Mouse (Mus musculus): Measurements from ENCODE around the gene Olfr313.
"Not testable (repeated sequence)": the region's sequence is repeated elsewhere in the genome, so short reads cannot be mapped to it uniquely, and the experiment has no call there.

Olfr313 gene

GRCm38 (mm10) chr11:58814700-58815099, at the start of gene Olfr313:
Olfr313 (plus strand) TSS chr11:58815000.
- DNase-seq (ENCODE audit: low read depth): not testable (repeated sequence)

DNA sequence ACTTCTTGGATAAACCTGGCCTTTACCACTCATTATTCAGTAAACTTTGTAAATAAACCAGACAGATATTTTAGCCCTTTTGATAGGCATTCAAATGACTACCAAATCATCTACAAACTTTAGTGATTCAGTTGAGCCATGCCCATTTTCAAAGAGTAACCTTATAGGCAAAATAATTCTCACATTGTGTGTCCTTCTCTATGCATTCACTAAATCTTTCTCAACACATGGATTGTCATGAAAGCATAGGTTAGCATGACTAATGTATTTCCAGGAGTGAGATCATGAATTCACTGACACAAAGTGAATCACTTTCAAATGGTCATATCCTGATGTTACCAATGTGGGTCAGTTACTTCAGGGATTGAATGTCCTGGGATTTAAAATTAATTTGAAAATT, 41.9 kb upstream of the Olfr313 start, which contains the start of gene Olfr315:
TSS of gene Olfr315 (plus strand) at position 301 of the 400 bp plus-strand sequence.
- DNase-seq (ENCODE audit: low read depth): no peak

DNA sequence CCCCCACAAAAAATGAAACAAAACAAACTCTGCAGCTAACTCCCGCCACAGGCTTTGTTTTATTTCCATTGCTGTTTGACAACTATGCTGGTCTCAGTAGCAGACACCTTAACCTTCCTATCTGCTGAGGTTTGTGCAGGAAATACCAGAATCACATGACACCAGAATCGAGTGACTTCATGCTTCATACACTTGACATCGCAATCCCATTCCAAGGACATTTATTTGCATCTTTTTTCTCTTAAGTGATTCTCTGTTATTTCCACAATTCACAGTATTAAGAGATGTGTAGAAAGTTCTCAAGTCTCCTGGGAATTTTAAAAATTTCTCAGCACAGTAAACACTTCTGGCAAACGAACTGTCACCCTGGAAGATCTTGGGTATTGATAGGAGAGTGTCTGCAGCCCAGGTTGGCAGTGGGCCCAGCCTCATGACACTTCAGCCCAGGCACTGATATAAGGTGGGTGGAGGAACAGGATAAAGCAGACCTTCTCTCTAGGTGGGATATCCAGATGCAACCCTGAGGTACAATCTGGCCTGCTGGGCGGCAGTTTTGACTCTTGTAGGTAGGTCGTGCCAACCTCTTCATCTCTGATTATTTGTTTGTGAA, 32.2 kb upstream of the Olfr313 start, which contains the start of gene Olfr314:
TSS of gene Olfr314 (plus strand) at position 473 of the 610 bp plus-strand sequence.
- DNase-seq (ENCODE audit: low read depth): no peak

GRCm38 (mm10) chr11:58784182-58784581, 30.6 kb upstream of the Olfr313 start:
- no peak for DNase-seq (ENCODE audit: low read depth)

- DNase-seq (ENCODE audit: low read depth): peak; percentile 59
Measured at GRCm38 (mm10) chr11:58787651-58788050, 27.1 kb upstream of the Olfr313 start.

GRCm38 (mm10) chr11:58788346-58788745, 26.5 kb upstream of the Olfr313 start:
- peak; percentile 54 for DNase-seq (ENCODE audit: low read depth)

- DNase-seq (ENCODE audit: low read depth): peak; percentile 30
Measured at GRCm38 (mm10) chr11:58789532-58789931, 25.3 kb upstream of the Olfr313 start.

DNA sequence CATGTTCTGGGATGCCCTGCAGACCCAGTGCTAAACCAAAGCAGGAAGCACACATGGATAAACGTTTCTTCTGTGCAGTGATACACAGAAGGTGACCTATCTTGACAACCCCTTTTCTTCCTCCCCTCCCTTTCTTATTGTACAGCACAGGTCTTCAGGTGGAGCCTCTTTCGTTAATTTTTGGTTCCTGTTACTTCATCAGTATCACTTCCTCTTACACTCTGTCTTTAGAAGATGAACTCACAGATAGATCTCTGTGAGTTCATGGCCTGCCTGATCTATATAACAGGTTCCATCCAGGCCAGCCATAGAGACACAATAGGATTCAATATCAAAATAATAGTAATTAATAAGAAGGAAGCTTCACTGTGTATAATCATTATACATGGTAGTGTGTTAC, 24.7 kb upstream of the Olfr313 start:
- no peak for DNase-seq (ENCODE audit: low read depth)

DNA sequence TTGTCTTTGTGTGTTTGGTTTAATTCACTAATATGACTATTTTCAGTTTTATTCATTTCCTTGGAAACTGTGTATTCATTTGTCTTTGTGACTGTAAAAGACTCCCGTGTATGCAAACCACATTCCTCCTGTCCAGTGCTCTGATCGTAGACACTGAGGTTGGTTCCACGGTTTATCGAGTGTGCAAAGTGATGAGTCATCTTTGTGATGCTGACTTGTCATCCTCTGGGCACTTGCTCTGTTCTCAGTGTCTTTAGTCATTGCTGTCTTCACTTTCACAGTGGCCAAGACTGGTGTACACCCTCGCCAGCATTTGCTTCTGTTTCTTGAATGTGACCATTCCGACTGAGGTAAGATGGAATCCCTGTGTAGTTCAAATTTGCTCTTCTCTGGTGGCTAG, 24.2 kb upstream of the Olfr313 start:
- no peak for DNase-seq (ENCODE audit: low read depth)

DNA sequence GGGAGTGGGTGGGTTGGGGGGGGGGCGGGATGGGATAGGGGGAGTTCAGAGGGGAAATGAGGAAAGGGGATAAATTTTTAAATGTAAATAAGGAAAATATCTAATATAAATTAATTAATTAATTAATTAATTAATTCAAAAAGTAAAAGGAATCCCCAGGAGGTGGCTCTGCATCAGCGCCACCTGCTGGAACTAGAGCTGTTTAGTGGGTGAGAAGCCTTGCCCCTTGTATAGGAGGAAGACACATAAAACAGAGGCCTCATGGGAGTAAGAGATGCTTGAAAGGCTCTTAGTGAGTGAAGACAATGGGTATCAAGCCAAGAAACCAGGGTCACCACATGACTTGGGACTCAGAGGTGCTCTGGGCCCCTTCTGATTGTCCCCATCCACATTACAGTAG, 18.9 kb upstream of the Olfr313 start:
- DNase-seq (ENCODE audit: low read depth): no peak

DNA sequence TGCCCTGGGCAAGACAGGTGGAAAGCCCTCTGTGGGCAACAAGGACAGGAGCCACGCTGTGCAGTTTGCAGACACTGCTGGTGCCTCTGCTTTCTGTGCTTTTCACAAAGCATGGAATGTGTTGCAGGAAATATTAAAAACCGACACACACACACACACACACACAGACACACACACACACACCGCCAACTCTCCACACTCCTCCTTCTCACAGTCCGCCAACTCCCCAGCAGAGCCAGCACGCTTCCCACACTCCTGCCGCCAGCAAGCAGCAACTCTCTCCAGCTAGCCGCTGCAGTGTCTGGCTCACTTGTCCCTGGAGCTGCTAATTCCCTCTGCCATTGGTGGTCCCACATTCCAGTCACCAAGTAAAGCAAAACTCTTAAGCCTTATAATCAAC, 17.9 kb upstream of the Olfr313 start:
- DNase-seq (ENCODE audit: low read depth): no peak

DNA sequence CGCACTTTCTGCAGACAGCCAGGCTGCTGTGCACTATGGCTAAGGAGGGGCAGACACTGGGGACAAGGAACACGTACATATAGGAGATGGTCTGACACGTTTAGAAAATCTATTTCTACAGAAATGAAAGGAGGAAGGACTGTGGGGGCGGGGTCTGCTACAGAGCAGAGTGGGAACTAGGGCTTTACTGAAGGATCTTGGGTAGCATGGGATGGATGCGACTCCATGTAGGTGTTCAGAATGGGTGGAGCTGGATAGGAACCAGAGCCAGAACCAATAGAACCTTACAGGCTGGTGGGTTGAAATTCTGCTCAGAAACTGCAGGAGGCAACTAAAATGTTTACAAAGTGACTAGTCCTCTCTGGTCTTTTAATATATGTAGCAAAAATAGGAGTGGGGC, 15.1 kb upstream of the Olfr313 start:
- no peak for DNase-seq (ENCODE audit: low read depth)

DNA sequence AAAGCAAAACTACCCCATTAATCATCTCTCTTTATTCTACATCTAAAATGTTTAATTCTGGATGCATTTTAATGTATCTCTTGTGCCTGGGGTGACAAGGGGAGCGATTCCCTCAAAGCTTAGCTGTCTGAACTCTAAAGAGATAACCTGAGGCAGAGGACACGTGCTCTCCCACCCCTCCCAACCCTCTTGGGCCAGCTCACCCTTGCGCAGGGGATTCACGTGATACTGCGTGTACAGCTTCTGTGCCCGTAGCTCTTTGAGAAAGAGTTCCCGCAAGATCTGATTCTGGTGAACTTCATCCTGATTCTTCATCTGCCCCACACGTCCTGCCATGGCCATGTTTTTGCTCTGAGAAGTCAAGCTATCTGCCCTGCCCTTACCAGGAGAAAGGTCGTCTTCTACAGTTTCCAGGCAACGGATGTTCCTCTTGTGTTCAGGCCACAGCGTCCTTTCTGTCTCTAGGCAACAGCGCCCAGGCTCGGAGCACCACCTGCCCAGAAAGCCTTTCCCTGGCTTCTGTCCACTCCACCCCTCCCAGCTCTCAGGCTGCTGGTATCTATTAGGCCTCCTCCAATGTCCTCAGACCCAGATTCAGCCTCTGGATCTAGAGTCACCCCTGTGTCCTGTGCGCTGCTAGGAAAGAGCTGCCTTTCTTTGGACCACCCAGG, 13.1 kb upstream of the Olfr313 start, which contains the start of gene Fam183b:
TSS of gene Fam183b (minus strand) at position 403 of the 671 bp plus-strand sequence.
- DNase-seq (ENCODE audit: low read depth): no peak

- DNase-seq (ENCODE audit: low read depth): no peak
Measured at GRCm38 (mm10) chr11:58803871-58804270, 10.9 kb upstream of the Olfr313 start.

- no peak for DNase-seq (ENCODE audit: low read depth)
Measured at GRCm38 (mm10) chr11:58804393-58804792, 10.4 kb upstream of the Olfr313 start.

DNA sequence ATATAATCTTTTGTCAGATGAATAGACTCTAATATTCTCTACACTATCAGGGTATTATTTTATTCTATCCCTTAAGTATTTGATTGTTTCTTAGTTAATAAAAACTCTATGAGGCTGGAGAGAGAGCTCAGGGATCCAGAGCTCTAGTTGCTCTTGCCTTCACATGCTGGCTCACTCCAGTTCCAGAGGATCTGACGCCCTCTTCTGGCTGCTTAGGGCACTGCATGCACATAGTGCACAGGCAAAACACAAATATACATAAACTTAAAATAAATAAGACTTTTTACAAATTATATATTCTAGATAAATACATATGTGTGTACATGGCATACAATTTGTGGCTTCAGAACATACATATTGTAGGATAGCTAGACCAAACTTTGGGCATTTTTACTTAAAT, 2.8 kb upstream of the Olfr313 start:
- no peak for DNase-seq (ENCODE audit: low read depth)

- no peak for DNase-seq (ENCODE audit: low read depth)
Measured at GRCm38 (mm10) chr11:58815676-58816075, 876 bp downstream of the Olfr313 start.

DNA sequence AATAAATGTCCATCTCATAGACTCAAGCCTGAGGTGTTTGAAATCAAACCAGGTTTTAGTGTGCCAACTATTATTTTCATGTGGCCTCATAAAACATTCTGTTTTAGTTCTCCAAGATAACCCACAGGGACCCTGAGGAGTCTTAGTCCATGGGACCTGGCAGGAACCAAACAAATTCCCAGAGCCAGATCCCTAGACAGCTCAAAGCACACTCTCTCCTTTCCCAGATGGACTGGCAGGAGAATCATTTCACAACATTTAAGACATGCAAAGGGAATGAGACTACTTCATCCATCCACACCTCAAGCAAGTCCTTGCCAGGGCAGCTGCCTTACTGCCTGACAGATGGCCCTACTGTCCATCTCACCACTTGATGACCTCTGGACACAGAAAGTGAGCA, 14.1 kb downstream of the Olfr313 start, which contains the start of gene Olfr312:
TSS of gene Olfr312 (plus strand) at position 301 of the 400 bp plus-strand sequence.
- DNase-seq (ENCODE audit: low read depth): not testable (repeated sequence)

GRCm38 (mm10) chr11:58829764-58830163, 15.0 kb downstream of the Olfr313 start:
- no peak for DNase-seq (ENCODE audit: low read depth)

- DNase-seq (ENCODE audit: low read depth): peak; percentile 37
Measured at GRCm38 (mm10) chr11:58832541-58832940, 17.7 kb downstream of the Olfr313 start.

- not testable (repeated sequence) for DNase-seq (ENCODE audit: low read depth)
Measured at GRCm38 (mm10) chr11:58838951-58839350, 24.2 kb downstream of the Olfr313 start, which contains the start of gene Olfr311. Olfr311 (plus strand) TSS chr11:58839251.

GRCm38 (mm10) chr11:58846919-58847461, 32.2 kb downstream of the Olfr313 start, which contains the start of gene Gm12258:
Gm12258 (plus strand) TSS chr11:58847158.
- peak; percentile 99 for DNase-seq (ENCODE audit: low read depth)

DNA sequence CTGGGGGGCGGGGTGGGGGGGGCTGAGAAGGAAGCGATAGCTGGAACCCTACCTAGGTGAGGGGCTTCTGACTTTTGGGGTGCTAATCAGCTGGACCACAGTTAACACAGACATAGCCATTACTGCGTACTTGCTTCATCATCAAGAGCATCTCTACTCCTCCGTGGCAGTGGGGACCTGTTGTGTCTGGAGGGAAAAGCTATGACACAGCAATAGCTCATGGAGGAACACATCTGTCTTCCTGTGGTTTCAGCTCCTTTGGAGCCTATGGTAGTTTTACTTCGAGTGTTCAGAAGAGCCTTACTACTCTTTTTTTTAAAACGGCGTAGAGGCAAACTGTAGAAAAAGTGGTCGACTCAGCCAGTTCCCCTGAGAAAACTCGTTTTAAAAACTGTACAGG, 32.8 kb downstream of the Olfr313 start:
- no peak for DNase-seq (ENCODE audit: low read depth)

Data from naive thymus-derived CD4-positive, alpha-beta T cell, adult 2 months (primary cell).